Mouse (Mus musculus): Measurements from ENCODE around the gene Ppil4. TPM values are rescaled to one million over a fixed set of nuclear protein-coding genes. Genes with fewer than 3 reads are reported as not detected.

Gene Ppil4
- polyA plus RNA-seq, 1 experiment from 2014 or later, result 44.0 TPM

GRCm38 (mm10) chr10:7832171-7832676, 39.5 kb downstream of the Ppil4 start, which contains the start of gene Zc3h12d:
TSS of gene Zc3h12d (plus strand) at chr10:7832470.
- Histone ChIP-seq H3K9ac (replicated peaks; ENCODE audit: low read depth, low read length) (no peak within 1 kb of the TSS), H3K4me3 (ENCODE audit: low read depth, low read length) (peak within 1 kb of the TSS; percentile 16; the same call in 1 of the 2 replicates), H3K9me3 (ENCODE audit: control insufficient read depth, low read depth, low read length) (no peaks in the 10 kb centered on the region), H3K27me3 (ENCODE audit: control insufficient read depth, insufficient read depth, low read length) (no peaks in the 10 kb centered on the region), H3K36me3 (ENCODE audit: control insufficient read depth, insufficient read depth, low read length) (no peaks in the 10 kb centered on the region), H3K27ac (ENCODE audit: low read length) (no peak within 1 kb of the TSS), H3K4me2 (replicated peaks; ENCODE audit: low read depth, low read length) (peak within 1 kb of the TSS; percentile 40), H3K4me1 (ENCODE audit: control insufficient read depth, insufficient read depth, low read length) (0 out of 2 replicates have a peak, but pooled peaks cover 5% of the 10 kb centered on the region)
- 6% methylated on average over 15 of the region's 15 CpGs for WGBS
- peak; percentile 87 for ATAC-seq (ENCODE audit: insufficient number of reproducible peaks, insufficient read depth, low FRiP score, low read depth)

GRCm38 (mm10) chr10:7833377-7834165, 40.9 kb downstream of the Ppil4 start:
- ATAC-seq (ENCODE audit: insufficient number of reproducible peaks, insufficient read depth, low FRiP score, low read depth), result no peak
- Histone ChIP-seq H3K4me2 (replicated peaks; ENCODE audit: low read depth, low read length) (no peak overlapping the region), H3K9me3 (ENCODE audit: control insufficient read depth, low read depth, low read length) (no peaks in the 10 kb centered on the region), H3K27ac (ENCODE audit: low read length) (no peak overlapping the region), H3K4me1 (ENCODE audit: control insufficient read depth, insufficient read depth, low read length) (0 out of 2 replicates have a peak, but pooled peaks cover 5% of the 10 kb centered on the region), H3K4me3 (ENCODE audit: low read depth, low read length) (no peak overlapping the region), H3K9ac (replicated peaks; ENCODE audit: low read depth, low read length) (no peak overlapping the region), H3K27me3 (ENCODE audit: control insufficient read depth, insufficient read depth, low read length) (no peaks in the 10 kb centered on the region), H3K36me3 (ENCODE audit: control insufficient read depth, insufficient read depth, low read length) (no peaks in the 10 kb centered on the region)
- WGBS, result 84% methylated on average over 9 of the region's 9 CpGs

GRCm38 (mm10) chr10:7834671-7835225, 42.1 kb downstream of the Ppil4 start:
- Histone ChIP-seq H3K9me3 (ENCODE audit: control insufficient read depth, low read depth, low read length) (no peaks in the 10 kb centered on the region), H3K9ac (replicated peaks; ENCODE audit: low read depth, low read length) (no peak overlapping the region), H3K36me3 (ENCODE audit: control insufficient read depth, insufficient read depth, low read length) (no peaks in the 10 kb centered on the region), H3K4me3 (ENCODE audit: low read depth, low read length) (no peak overlapping the region), H3K27me3 (ENCODE audit: control insufficient read depth, insufficient read depth, low read length) (no peaks in the 10 kb centered on the region), H3K4me2 (replicated peaks; ENCODE audit: low read depth, low read length) (no peak overlapping the region), H3K4me1 (ENCODE audit: control insufficient read depth, insufficient read depth, low read length) (0 out of 2 replicates have a peak, but pooled peaks cover 5% of the 10 kb centered on the region), H3K27ac (ENCODE audit: low read length) (no peak overlapping the region)
- no peak for ATAC-seq (ENCODE audit: insufficient number of reproducible peaks, insufficient read depth, low FRiP score, low read depth)
- WGBS, result 57% methylated on average over 10 of the region's 10 CpGs

- Histone ChIP-seq H3K4me3 (ENCODE audit: low read depth, low read length) (no peak overlapping the region), H3K4me1 (ENCODE audit: control insufficient read depth, insufficient read depth, low read length) (0 out of 2 replicates have a peak, but pooled peaks cover 5% of the 10 kb centered on the region), H3K4me2 (replicated peaks; ENCODE audit: low read depth, low read length) (no peak overlapping the region), H3K9me3 (ENCODE audit: control insufficient read depth, low read depth, low read length) (no peaks in the 10 kb centered on the region), H3K27ac (ENCODE audit: low read length) (no peak overlapping the region), H3K9ac (replicated peaks; ENCODE audit: low read depth, low read length) (no peak overlapping the region), H3K36me3 (ENCODE audit: control insufficient read depth, insufficient read depth, low read length) (no peaks in the 10 kb centered on the region), H3K27me3 (ENCODE audit: control insufficient read depth, insufficient read depth, low read length) (no peaks in the 10 kb centered on the region)
- 75% methylated on average over 2 of the region's 2 CpGs for WGBS
- no peak for ATAC-seq (ENCODE audit: insufficient number of reproducible peaks, insufficient read depth, low FRiP score, low read depth)
These were observed 44.2 kb downstream of the Ppil4 start for GRCm38 (mm10) chr10:7836902-7837301.

GRCm38 (mm10) chr10:7837446-7837845, 44.8 kb downstream of the Ppil4 start:
- no peaks in the 10 kb centered on the region for H3K36me3 ChIP-seq (ENCODE audit: control insufficient read depth, insufficient read depth, low read length)
- no peak overlapping the region for H3K4me2 ChIP-seq (replicated peaks; ENCODE audit: low read depth, low read length)
- H3K9me3 ChIP-seq (ENCODE audit: control insufficient read depth, low read depth, low read length), result no peaks in the 10 kb centered on the region
- H3K27me3 ChIP-seq (ENCODE audit: control insufficient read depth, insufficient read depth, low read length), result no peaks in the 10 kb centered on the region
- 96% methylated on average over 8 of the region's 8 CpGs for WGBS
- H3K4me1 ChIP-seq (ENCODE audit: control insufficient read depth, insufficient read depth, low read length), result 0 out of 2 replicates have a peak, but pooled peaks cover 2% of the 10 kb centered on the region
- H3K9ac ChIP-seq (replicated peaks; ENCODE audit: low read depth, low read length), result no peak overlapping the region
- ATAC-seq (ENCODE audit: insufficient number of reproducible peaks, insufficient read depth, low FRiP score, low read depth), result no peak
- no peak overlapping the region for H3K4me3 ChIP-seq (ENCODE audit: low read depth, low read length)
- no peak overlapping the region for H3K27ac ChIP-seq (ENCODE audit: low read length)

GRCm38 (mm10) chr10:7838036-7838435, 45.3 kb downstream of the Ppil4 start:
- 88% methylated on average over 8 of the region's 8 CpGs for WGBS
- no peaks in the 10 kb centered on the region for H3K27me3 ChIP-seq (ENCODE audit: control insufficient read depth, insufficient read depth, low read length)
- no peaks in the 10 kb centered on the region for H3K9me3 ChIP-seq (ENCODE audit: control insufficient read depth, low read depth, low read length)
- no peak overlapping the region for H3K9ac ChIP-seq (replicated peaks; ENCODE audit: low read depth, low read length)
- H3K4me1 ChIP-seq (ENCODE audit: control insufficient read depth, insufficient read depth, low read length), result no peaks in the 10 kb centered on the region
- H3K27ac ChIP-seq (ENCODE audit: low read length), result no peak overlapping the region
- no peak for ATAC-seq (ENCODE audit: insufficient number of reproducible peaks, insufficient read depth, low FRiP score, low read depth)
- no peak overlapping the region for H3K4me2 ChIP-seq (replicated peaks; ENCODE audit: low read depth, low read length)
- no peak overlapping the region for H3K4me3 ChIP-seq (ENCODE audit: low read depth, low read length)
- no peaks in the 10 kb centered on the region for H3K36me3 ChIP-seq (ENCODE audit: control insufficient read depth, insufficient read depth, low read length)

GRCm38 (mm10) chr10:7838874-7839421, 46.3 kb downstream of the Ppil4 start:
- H3K4me2 ChIP-seq (replicated peaks; ENCODE audit: low read depth, low read length), result no peak overlapping the region
- H3K4me3 ChIP-seq (ENCODE audit: low read depth, low read length), result no peak overlapping the region
- H3K36me3 ChIP-seq (ENCODE audit: control insufficient read depth, insufficient read depth, low read length), result no peaks in the 10 kb centered on the region
- no peak for ATAC-seq (ENCODE audit: insufficient number of reproducible peaks, insufficient read depth, low FRiP score, low read depth)
- WGBS, result 83% methylated on average over 5 of the region's 5 CpGs
- H3K9me3 ChIP-seq (ENCODE audit: control insufficient read depth, low read depth, low read length), result no peaks in the 10 kb centered on the region
- no peaks in the 10 kb centered on the region for H3K27me3 ChIP-seq (ENCODE audit: control insufficient read depth, insufficient read depth, low read length)
- H3K27ac ChIP-seq (ENCODE audit: low read length), result no peak overlapping the region
- H3K9ac ChIP-seq (replicated peaks; ENCODE audit: low read depth, low read length), result no peak overlapping the region
- H3K4me1 ChIP-seq (ENCODE audit: control insufficient read depth, insufficient read depth, low read length), result no peaks in the 10 kb centered on the region

GRCm38 (mm10) chr10:7839551-7840352, 47.1 kb downstream of the Ppil4 start:
- Histone ChIP-seq H3K9me3 (ENCODE audit: control insufficient read depth, low read depth, low read length) (no peaks in the 10 kb centered on the region), H3K27ac (ENCODE audit: low read length) (no peak overlapping the region), H3K4me1 (ENCODE audit: control insufficient read depth, insufficient read depth, low read length) (no peaks in the 10 kb centered on the region), H3K36me3 (ENCODE audit: control insufficient read depth, insufficient read depth, low read length) (no peaks in the 10 kb centered on the region), H3K4me2 (replicated peaks; ENCODE audit: low read depth, low read length) (no peak overlapping the region), H3K4me3 (ENCODE audit: low read depth, low read length) (no peak overlapping the region), H3K9ac (replicated peaks; ENCODE audit: low read depth, low read length) (no peak overlapping the region), H3K27me3 (ENCODE audit: control insufficient read depth, insufficient read depth, low read length) (no peaks in the 10 kb centered on the region)
- no peak for ATAC-seq (ENCODE audit: insufficient number of reproducible peaks, insufficient read depth, low FRiP score, low read depth)
- 84% methylated on average over 22 of the region's 22 CpGs for WGBS
